Mouse (Mus musculus) cerebellum, adult (tissue): ENCODE results near the gene Gm39115.
A peak's percentile ranks its signal among the peaks of the same experiment; 100 is the strongest.

ENCODE experiments used
- ATAC-seq: cut with Nextera tagmentation; 2 replicates; pipeline ENCODE4 v1.9.2; 2017; ENCODE audit warnings: mild to moderate bottlenecking, moderate library complexity, mixed read lengths; ENCODE audit not compliant: insufficient number of reproducible peaks, low FRiP score, low TSS enrichment

Gene Gm39115

GRCm38 (mm10) chr7:142097776-142098175 is 38.1 kb downstream of the Gm39115 start:
- ATAC-seq = peak; percentile 64

GRCm38 (mm10) chr7:142096701-142097100 is 39.1 kb downstream of the Gm39115 start:
- no peak for ATAC-seq

GRCm38 (mm10) chr7:142095183-142095931 is 40.5 kb downstream of the Gm39115 start, which contains the start of gene Dusp8:
Gene Dusp8 (minus strand): TSS chr7:142095843.
- peak; percentile 79 for ATAC-seq

DNA sequence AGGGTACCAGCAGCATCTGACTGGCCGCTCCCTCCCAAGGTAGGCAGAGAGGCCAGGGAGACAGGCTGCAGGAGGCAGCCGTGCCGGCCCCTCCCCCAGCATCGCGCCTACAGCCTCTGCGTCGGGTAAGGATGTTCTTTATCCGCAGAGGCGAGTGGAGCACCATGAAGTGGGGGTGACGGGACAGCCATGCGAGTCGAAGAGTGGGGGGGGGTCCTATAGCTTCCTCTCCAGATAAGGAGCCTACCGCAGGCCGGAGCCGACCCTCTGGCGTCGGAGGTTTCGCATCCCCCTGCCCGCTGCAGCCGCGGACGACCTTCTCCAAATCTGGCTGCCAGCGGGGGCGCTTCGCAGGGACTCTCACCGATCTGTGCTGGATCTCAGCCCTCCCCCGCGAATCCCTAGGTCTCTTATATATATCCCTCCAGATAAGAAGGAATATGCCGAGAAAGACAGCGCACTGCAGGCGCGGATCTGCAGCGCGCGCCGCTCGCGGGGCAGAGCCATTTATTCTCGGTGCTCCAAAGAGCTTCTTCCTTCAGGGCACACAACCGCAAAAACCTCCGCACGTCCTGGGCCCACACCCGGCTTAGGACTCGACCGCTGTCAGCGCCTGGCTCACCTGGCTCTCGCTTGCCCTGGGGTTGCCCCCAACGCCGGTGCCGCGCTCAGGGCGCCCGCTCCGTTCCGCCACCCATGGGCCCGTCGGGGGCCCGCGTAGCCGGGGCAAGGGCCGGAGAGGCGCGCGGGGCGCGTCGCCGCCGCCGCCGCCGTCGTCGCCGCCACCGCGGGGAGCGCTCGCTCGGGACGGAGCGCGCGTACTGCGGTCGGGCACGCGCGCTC is 41.3 kb downstream of the Gm39115 start:
- no peak; the same call in 1 of the 2 replicates for ATAC-seq

- ATAC-seq = no peak
These were observed 42.1 kb downstream of the Gm39115 start for GRCm38 (mm10) chr7:142093696-142094240.

- no peak for ATAC-seq
These were observed 42.8 kb downstream of the Gm39115 start for GRCm38 (mm10) chr7:142092991-142093390.

DNA sequence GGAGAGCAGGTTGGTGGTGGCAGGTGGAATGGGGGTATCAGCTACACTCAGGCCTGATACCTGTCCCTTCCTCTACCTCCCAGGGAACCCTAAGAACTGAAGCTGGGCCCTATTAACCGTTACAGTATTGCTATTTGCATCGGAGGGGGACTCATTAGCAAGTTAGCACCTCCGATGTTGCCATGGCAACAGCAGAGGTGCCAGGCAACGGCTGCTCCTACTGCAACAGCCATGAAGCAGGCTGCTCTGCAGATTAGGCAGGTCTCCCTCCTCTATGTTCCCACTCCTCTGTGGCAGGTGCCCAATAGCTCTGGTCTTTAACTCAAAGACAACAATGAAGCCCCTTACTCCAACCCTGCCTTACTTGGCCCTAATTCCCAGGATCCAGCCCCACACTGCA is 44.0 kb downstream of the Gm39115 start:
- ATAC-seq = no peak

DNA sequence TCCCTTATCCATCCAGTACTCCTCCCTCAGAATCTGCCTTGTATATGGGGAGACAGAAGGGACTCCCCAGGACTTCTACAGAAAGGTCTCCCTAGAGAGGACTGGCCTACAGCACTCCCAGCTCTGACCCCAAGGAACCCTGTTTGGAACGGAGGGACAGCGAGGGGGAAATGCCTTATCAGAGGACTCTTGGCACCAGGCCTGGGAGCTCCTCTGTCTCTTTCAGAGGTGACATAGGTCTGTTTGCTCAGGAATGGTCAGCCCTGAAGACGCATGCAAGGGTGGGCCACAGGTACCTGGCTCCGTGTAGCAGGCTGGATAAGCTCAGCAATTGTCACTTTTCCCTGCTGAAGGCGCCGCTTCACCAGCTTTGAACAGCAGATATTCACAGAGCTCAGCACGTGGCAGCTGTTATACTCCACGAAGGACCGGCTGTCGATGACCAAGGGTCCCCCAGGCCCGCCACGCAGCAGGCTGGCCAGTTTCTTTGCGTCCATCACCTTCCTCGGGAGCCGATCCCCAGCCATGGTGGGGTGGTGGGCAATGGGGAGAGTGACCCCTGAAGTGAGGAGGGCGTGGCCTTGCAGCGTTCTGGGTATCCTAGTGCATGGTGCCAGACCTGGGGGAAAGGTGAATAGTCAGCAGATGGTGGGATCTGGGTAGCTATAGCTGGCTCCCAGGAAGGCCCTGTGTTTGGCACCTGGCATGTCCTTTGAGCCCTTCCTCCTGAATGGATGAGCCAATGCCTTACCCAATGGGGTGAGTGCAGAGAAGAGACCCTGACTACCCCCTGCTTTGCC is 46.0 kb downstream of the Gm39115 start:
- ATAC-seq = no peak

GRCm38 (mm10) chr7:142088886-142089285 is 46.9 kb downstream of the Gm39115 start:
- no peak for ATAC-seq

DNA sequence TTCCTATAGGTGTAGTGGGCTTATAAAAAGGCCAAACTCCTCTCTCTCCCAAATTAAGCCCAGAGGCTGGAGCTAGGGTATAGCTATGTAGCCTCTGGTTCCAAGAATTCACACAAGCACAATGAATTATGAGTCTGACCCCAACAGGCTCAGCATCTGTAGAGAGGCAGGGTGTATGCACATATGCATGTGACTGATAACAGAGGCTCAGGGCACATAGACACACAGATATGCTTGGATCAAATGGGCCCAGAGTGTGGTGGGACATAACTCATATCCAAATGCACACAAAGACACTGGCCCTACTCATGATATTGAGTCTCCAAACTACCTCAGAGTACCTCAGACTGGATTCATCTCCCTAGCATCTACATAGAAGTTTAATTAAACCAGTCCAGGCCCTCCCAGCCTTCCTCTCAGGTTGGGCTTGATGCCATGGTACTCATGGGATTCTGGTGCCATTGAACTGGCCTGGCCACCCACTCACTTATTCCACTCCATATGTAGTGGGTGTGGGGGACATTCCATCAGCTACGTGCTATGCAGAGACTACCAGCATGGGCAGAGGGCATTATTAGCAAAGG is 48.7 kb downstream of the Gm39115 start:
- no peak for ATAC-seq

- no peak for ATAC-seq
These were observed 49.5 kb downstream of the Gm39115 start for GRCm38 (mm10) chr7:142086159-142086905.
